Mouse (Mus musculus): ENCODE data around the gene Wdr83. TPM values are rescaled to one million over a fixed set of nuclear protein-coding genes. Genes with fewer than 3 reads are reported as not detected.

The Wdr83 gene
- polyA plus RNA-seq, 1 experiment = 54.4 TPM

DNA sequence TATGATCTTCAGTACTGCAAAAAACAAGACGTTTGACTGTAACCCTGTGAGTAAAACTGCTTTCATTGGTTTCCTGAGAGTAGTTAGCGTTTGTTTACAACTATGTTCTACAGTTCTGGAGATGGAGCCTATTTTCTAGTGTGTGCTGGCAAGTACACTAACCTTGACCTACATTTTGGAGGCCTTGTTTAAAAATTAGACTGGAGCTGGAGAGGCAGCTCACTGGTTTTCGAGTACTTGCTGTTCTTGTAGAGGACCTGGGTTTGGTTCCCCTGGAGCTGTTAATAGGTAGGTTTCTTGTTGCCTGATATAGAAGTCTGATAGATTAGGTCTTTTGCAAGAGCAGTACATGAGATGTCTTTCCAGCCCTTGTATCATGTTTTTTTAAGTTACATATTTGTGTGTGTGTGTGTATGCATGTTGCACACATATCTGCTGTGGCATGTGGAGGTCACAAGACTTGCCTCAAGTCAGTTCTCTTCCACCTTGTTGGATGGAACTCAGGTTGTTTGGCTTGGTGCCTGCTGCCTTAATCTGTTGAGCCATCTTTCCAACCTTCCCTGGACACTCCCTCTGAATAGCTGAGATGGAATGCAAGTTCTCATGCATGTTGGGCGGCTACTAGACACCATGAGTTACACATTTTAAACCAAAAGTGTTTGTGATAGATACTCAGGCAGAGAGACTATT lies 48.3 kb downstream of the Wdr83 start:
- no peak overlapping the region for H3K4me3 ChIP-seq (replicated peaks; ENCODE audit: insufficient read depth, low read depth, low read length)
- peaks cover 11% of the 10 kb centered on the region for H3K4me1 ChIP-seq (ENCODE audit: control insufficient read depth, insufficient read depth, low read length)
- H3K27me3 ChIP-seq (ENCODE audit: control insufficient read depth, insufficient read depth, low read length) = no peaks in the 10 kb centered on the region
- TF ChIP-seq POLR2A (IDR thresholded peaks at IDR 0.05; ENCODE audit: borderline replicate concordance, insufficient read depth, low read length) (no peak), CTCF (IDR thresholded peaks at IDR 0.05; ENCODE audit: borderline replicate concordance, insufficient read depth, low read depth, low read length) (no peak)
- DNase-seq = no peak
- 81% methylated on average over 4 of the region's 4 CpGs for WGBS
- H3K27ac ChIP-seq (ENCODE audit: insufficient read depth, low read length) = no peak overlapping the region

DNA sequence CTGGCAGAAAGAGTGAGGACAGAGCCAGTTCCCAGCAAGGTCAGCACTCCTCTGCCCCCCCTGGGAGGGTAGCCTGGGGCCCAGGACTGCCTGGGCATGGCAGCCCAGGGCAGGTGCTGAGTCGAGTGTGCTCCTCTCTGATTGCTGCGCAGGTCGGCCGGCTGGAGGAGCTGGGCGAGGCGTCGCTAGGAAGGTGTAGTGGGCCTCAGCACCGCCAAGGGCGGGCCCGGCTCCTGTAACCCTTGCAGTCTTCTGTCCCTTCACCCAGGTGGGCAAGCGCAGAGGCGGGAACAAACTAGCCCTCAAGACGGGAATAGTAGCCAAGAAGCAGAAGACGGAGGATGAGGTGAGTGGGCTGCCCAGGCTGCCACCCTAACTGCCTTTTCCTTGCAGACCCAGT lies 51.8 kb downstream of the Wdr83 start:
- Histone ChIP-seq H3K27me3 (ENCODE audit: control insufficient read depth, insufficient read depth, low read length) (no peaks in the 10 kb centered on the region), H3K4me3 (replicated peaks; ENCODE audit: insufficient read depth, low read depth, low read length) (no peak overlapping the region), H3K27ac (ENCODE audit: insufficient read depth, low read length) (no peak overlapping the region), H3K4me1 (ENCODE audit: control insufficient read depth, insufficient read depth, low read length) (peaks cover 6% of the 10 kb centered on the region)
- no peak for DNase-seq
- TF ChIP-seq CTCF (IDR thresholded peaks at IDR 0.05; ENCODE audit: borderline replicate concordance, insufficient read depth, low read depth, low read length) (no peak), POLR2A (IDR thresholded peaks at IDR 0.05; ENCODE audit: borderline replicate concordance, insufficient read depth, low read length) (no peak)
- WGBS = 81% methylated on average over 14 of the region's 14 CpGs

DNA sequence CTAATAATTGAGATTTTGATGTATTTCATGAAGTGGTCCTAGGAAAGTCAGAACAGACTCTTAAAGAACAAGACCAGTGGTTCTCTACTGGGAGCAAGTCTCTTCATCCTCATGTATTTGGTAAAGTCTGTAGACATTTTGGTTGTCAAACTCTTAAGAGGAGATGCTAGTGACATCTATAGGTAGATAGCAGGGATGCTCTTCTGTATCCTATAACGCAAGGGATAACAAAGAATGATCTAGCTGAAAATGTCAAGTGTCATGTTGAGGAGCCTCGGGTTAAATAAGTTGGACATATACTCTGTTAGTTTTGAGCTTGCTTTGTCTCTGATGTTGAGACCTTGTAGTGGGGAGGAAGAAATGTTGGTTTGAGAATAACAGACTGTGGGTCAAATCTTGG lies 53.2 kb downstream of the Wdr83 start:
- no peaks in the 10 kb centered on the region for H3K27me3 ChIP-seq (ENCODE audit: control insufficient read depth, insufficient read depth, low read length)
- H3K4me3 ChIP-seq (replicated peaks; ENCODE audit: insufficient read depth, low read depth, low read length) = peak overlapping the region; percentile 72
- no peak for TF ChIP-seq CTCF (IDR thresholded peaks at IDR 0.05; ENCODE audit: borderline replicate concordance, insufficient read depth, low read depth, low read length)
- TF ChIP-seq POLR2A (IDR thresholded peaks at IDR 0.05; ENCODE audit: borderline replicate concordance, insufficient read depth, low read length) = no peak
- no peak for DNase-seq
- no peak overlapping the region for H3K27ac ChIP-seq (ENCODE audit: insufficient read depth, low read length)
- peaks cover 16% of the 10 kb centered on the region for H3K4me1 ChIP-seq (ENCODE audit: control insufficient read depth, insufficient read depth, low read length)
- 4% methylated on average over 2 of the region's 2 CpGs for WGBS

DNA sequence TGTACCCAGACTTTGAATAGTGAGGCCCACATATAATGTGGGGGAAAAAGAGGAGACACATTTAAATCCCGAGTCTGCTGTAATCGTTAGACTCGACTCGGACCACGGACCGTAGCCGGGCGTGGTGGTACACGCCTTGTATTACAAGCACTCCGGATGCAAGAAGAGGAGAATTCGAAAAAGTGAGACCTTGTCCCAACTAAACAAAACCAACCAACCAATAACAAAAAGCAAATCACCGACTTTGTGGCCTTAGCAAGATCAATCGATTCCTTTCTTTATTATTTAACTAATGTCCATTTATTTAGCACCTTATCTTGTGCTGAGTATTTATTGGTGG lies 53.6 kb downstream of the Wdr83 start:
- 1% methylated on average over 13 of the region's 13 CpGs for WGBS
- H3K4me3 ChIP-seq (replicated peaks; ENCODE audit: insufficient read depth, low read depth, low read length) = peak overlapping the region; percentile 72
- TF ChIP-seq CTCF (IDR thresholded peaks at IDR 0.05; ENCODE audit: borderline replicate concordance, insufficient read depth, low read depth, low read length) = no peak
- no peak for TF ChIP-seq POLR2A (IDR thresholded peaks at IDR 0.05; ENCODE audit: borderline replicate concordance, insufficient read depth, low read length)
- H3K27me3 ChIP-seq (ENCODE audit: control insufficient read depth, insufficient read depth, low read length) = no peaks in the 10 kb centered on the region
- H3K4me1 ChIP-seq (ENCODE audit: control insufficient read depth, insufficient read depth, low read length) = peaks cover 16% of the 10 kb centered on the region
- 0 out of 2 replicates have a peak overlapping the region, but pooled peaks have one; percentile 45 for H3K27ac ChIP-seq (ENCODE audit: insufficient read depth, low read length)
- no peak for DNase-seq

DNA sequence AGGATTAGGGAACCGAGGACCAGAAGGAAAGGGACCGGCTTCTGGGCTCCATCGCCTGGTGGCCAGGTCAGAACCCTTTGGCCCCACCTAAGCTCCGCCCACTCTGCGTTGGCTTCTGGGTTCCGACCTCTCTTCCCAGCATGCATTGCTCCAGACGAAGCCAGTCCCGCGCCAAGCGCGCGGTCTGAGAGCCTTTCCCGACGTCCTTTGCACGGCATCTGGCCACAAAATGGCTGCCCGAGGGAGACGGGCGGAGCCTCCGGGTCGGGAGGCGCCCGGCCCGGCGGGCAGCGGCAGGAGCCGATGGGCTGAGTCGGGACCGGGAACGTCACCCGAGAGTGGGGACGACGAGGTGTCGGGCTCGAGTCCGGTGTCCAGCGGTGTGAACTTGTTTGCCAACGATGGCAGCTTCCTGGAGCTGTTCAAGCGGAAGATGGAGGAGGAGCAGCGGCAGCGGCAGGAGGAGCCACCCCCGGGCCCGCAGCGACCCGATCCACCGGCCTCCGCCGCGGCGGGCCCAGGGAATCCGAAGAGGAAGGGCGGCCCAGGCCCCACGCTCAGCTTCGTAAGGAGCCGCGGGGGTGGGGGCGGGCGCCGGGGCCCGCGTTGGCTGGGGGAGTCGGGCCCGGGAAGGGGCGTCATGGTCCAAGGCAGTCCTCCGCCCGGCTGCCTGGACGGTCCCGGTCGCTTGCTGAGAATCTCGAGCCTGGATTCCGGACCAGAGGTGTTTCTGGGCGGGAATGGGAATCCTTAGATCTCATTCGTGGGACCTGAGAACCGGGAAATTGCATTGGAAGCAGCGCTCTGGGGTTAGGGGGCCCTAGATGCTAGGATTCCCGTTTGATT lies 54.2 kb downstream of the Wdr83 start, which contains the start of gene Trir:
Gene Trir, plus strand, starts transcription at position 154 of the 846 bp plus-strand sequence.
- peak; percentile 97 to 98 for DNase-seq
- Histone ChIP-seq H3K4me3 (replicated peaks; ENCODE audit: insufficient read depth, low read depth, low read length) (peak within 1 kb of the TSS; percentile 97), H3K4me1 (ENCODE audit: control insufficient read depth, insufficient read depth, low read length) (peaks cover 22% of the 10 kb centered on the region), H3K27me3 (ENCODE audit: control insufficient read depth, insufficient read depth, low read length) (no peaks in the 10 kb centered on the region), H3K27ac (ENCODE audit: insufficient read depth, low read length) (peak within 1 kb of the TSS; percentile 85)
- under 1% methylated on average over 75 of the region's 75 CpGs for WGBS
- TF ChIP-seq CTCF (IDR thresholded peaks at IDR 0.05; ENCODE audit: borderline replicate concordance, insufficient read depth, low read depth, low read length) = no peak
- peak; percentile 87 for TF ChIP-seq POLR2A (IDR thresholded peaks at IDR 0.05; ENCODE audit: borderline replicate concordance, insufficient read depth, low read length)

DNA sequence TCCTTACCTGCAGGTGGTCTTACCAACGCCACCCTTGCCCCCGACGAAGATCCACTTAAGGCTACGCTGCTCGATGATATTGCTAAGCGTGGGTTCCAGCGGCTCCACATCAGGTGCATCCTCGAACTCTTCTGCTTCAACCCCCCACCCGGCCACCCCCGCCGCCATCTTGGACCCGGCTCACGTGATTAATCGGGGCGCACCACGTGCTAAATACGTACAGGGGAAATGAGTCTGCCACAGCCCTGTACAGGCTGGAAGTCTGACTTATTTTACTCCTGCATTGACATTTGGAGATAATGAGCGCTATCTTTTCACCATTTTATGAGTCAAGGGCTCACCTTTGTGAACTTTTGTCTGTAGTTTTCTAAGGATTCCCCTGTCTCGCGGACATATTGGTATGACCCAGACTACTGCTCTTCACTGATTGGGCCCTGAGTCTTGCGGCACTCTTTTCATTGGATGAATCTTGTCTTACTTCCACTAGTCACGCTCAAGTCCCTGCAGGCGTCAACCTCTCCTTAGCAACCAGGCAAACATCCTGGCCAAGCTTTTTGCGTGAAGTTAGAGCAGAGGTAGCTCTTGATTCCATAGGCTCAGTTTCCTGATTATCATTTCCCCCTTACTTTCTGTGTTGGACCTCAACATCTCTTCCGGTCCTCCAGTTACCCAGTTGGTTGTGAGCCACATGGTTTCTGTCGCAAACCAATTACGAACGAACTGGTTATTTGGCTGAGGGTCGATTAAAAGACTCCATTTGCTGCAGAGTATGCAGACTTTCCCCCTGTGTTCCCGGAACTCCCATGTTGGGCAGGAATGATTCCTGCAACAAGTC lies 55.8 kb downstream of the Wdr83 start, which contains the start of gene Asna1:
Gene Asna1, minus strand, starts transcription at position 184 of the 835 bp plus-strand sequence.
- no peaks in the 10 kb centered on the region for H3K27me3 ChIP-seq (ENCODE audit: control insufficient read depth, insufficient read depth, low read length)

More for the DNA sequence above, 55.8 kb downstream of the Wdr83 start, which contains the start of gene Asna1:
- peak; percentile 62; the same call in 1 of the 2 replicates for TF ChIP-seq POLR2A (IDR thresholded peaks at IDR 0.05; ENCODE audit: borderline replicate concordance, insufficient read depth, low read length)
- no peak for TF ChIP-seq CTCF (IDR thresholded peaks at IDR 0.05; ENCODE audit: borderline replicate concordance, insufficient read depth, low read depth, low read length)
- WGBS = 3% methylated on average over 30 of the region's 30 CpGs
- H3K27ac ChIP-seq (ENCODE audit: insufficient read depth, low read length) = peak within 1 kb of the TSS; percentile 55; the same call in 1 of the 2 replicates
- H3K4me3 ChIP-seq (replicated peaks; ENCODE audit: insufficient read depth, low read depth, low read length) = peak within 1 kb of the TSS; percentile 97
- H3K4me1 ChIP-seq (ENCODE audit: control insufficient read depth, insufficient read depth, low read length) = peaks cover 22% of the 10 kb centered on the region
- peak; percentile 85 to 90 for DNase-seq

Other genes starting within 250 kb of the Wdr83 start
- 45.3 and 45.5 TPM in 2 replicates for gene Gadd45gip1, start 249.8 kb downstream of the Wdr83 start, polyA plus RNA-seq (2012; rRNA removed)
- 117 and 120 TPM in 2 replicates for gene Rad23a, start 240.6 kb downstream of the Wdr83 start, polyA plus RNA-seq (2012; rRNA removed)
- gene Calr, start 234.4 kb downstream of the Wdr83 start, polyA plus RNA-seq (2012; rRNA removed) = 343 and 394 TPM in 2 replicates
- 69.9 and 72.0 TPM in 2 replicates for gene Farsa, start 224.3 kb downstream of the Wdr83 start, polyA plus RNA-seq (2012; rRNA removed)
- 6.0 and 7.5 TPM in 2 replicates for gene Syce2, start 209.2 kb downstream of the Wdr83 start, polyA plus RNA-seq (2012; rRNA removed)
- 88.2 and 95.2 TPM in 2 replicates for gene Gcdh, start 187.4 kb downstream of the Wdr83 start, polyA plus RNA-seq (2012; rRNA removed)
- 0.31 and 0.41 TPM in 2 replicates for gene Klf1, start 179.4 kb downstream of the Wdr83 start, polyA plus RNA-seq (2012; rRNA removed)
- 9.1 and 10.5 TPM in 2 replicates for gene Dnase2a, start 172.7 kb downstream of the Wdr83 start, polyA plus RNA-seq (2012; rRNA removed)
- 115 and 129 TPM in 2 replicates for gene Mast1, start 143.9 kb downstream of the Wdr83 start, polyA plus RNA-seq (2012; rRNA removed)
- gene Rtbdn, start 134.3 kb downstream of the Wdr83 start, polyA plus RNA-seq (2012; rRNA removed) = 6.8 and 7.9 TPM in 2 replicates
- not detected in 2 replicates for gene Gm49661, start 111.9 kb downstream of the Wdr83 start, polyA plus RNA-seq (2012; rRNA removed)
- 345 and 351 TPM in 2 replicates for gene Prdx2, start 111.7 kb downstream of the Wdr83 start, polyA plus RNA-seq (2012; rRNA removed)
- 58.7 and 61.5 TPM in 2 replicates for gene Rnaseh2a, start 111.5 kb downstream of the Wdr83 start, polyA plus RNA-seq (2012; rRNA removed)
- 12.8 and 13.5 TPM in 2 replicates for gene Junb, start 102.6 kb downstream of the Wdr83 start, polyA plus RNA-seq (2012; rRNA removed)
- gene Hook2, start 90.7 kb downstream of the Wdr83 start, polyA plus RNA-seq (2012; rRNA removed) = 14.1 and 14.2 TPM in 2 replicates
- 0.06 and 0.07 TPM in 2 replicates for gene Best2, start 66.8 kb downstream of the Wdr83 start, polyA plus RNA-seq (2012; rRNA removed)
- gene Asna1, start 56.0 kb downstream of the Wdr83 start, polyA plus RNA-seq (2012; rRNA removed) = 291 and 296 TPM in 2 replicates
- 138 and 150 TPM in 2 replicates for gene Trir, start 54.5 kb downstream of the Wdr83 start, polyA plus RNA-seq (2012; rRNA removed)
- 92.0 and 97.9 TPM in 2 replicates for gene Tnpo2, start 44.4 kb downstream of the Wdr83 start, polyA plus RNA-seq (2012; rRNA removed)
- 27.7 and 29.3 TPM in 2 replicates for gene Fbxw9, start 21.3 kb downstream of the Wdr83 start, polyA plus RNA-seq (2012; rRNA removed)
- 1.3 TPM in 1 of 2 replicates, not detected in the other for gene Gm5741, start 13.3 kb downstream of the Wdr83 start, polyA plus RNA-seq (2012; rRNA removed)
- 69.7 and 71.6 TPM in 2 replicates for gene Dhps, start 9.5 kb downstream of the Wdr83 start, polyA plus RNA-seq (2012; rRNA removed)
- 98.0 and 102 TPM in 2 replicates for gene Wdr83os, start 566 bp downstream of the Wdr83 start, polyA plus RNA-seq (2012; rRNA removed)
- 34.7 and 35.7 TPM in 2 replicates for gene Man2b1, start 2.0 kb upstream of the Wdr83 start, polyA plus RNA-seq (2012; rRNA removed)
- gene Zfp791, start 41.8 kb upstream of the Wdr83 start, polyA plus RNA-seq (2012; rRNA removed) = 4.5 and 4.8 TPM in 2 replicates
- not detected in 2 replicates for gene Cks1brt, start 70.6 kb upstream of the Wdr83 start, polyA plus RNA-seq (2012; rRNA removed)
- gene Olfr371, start 144.7 kb upstream of the Wdr83 start, polyA plus RNA-seq (2012; rRNA removed) = not detected in 2 replicates
- 34.4 and 35.6 TPM in 2 replicates for gene Orc6, start 218.3 kb upstream of the Wdr83 start, polyA plus RNA-seq (2012; rRNA removed)
- 75.2 and 78.6 TPM in 2 replicates for gene Vps35, start 218.5 kb upstream of the Wdr83 start, polyA plus RNA-seq (2012; rRNA removed)